Mouse (Mus musculus): ENCODE measurements at regions not wholly inside any gene's neighbourhood (a gene's known extent, or its start where the extent isn't known, plus 50 kb on each side); places are given as distances from the start of the nearest gene placed in this dataset.

GRCm38 (mm10) chr15:49335523-49336040 is 4549.1 kb upstream of the Gm7489 start:
- no peak for TF ChIP-seq CTCF (IDR thresholded peaks at IDR 0.05)
- no peak for DNase-seq (ENCODE audit: extremely low spot score in 1 of 2, low spot score in 2 of 2)
- intact Hi-C loops (cut with DNase I), result no loop called here
- Histone ChIP-seq H3K27ac (no peak overlapping the region), H3K4me3 (no peak overlapping the region)

- Histone ChIP-seq H3K27ac (no peak overlapping the region), H3K4me3 (no peak overlapping the region)
- intact Hi-C loops (cut with DNase I), result no loop called here
- no peak for DNase-seq (ENCODE audit: extremely low spot score in 1 of 2, low spot score in 2 of 2)
- TF ChIP-seq CTCF (IDR thresholded peaks at IDR 0.05), result no peak
Measured at GRCm38 (mm10) chr15:49347029-49347428, 4537.7 kb upstream of the Gm7489 start.

GRCm38 (mm10) chr15:49356107-49356506 is 4528.6 kb upstream of the Gm7489 start:
- intact Hi-C loops (cut with DNase I), result no loop called here
- Histone ChIP-seq H3K4me3 (no peak overlapping the region), H3K27ac (no peak overlapping the region)
- TF ChIP-seq CTCF (IDR thresholded peaks at IDR 0.05), result no peak
- no peak for DNase-seq (ENCODE audit: extremely low spot score in 1 of 2, low spot score in 2 of 2)

GRCm38 (mm10) chr15:49395966-49396365 is 4488.7 kb upstream of the Gm7489 start:
- DNase-seq (ENCODE audit: extremely low spot score in 1 of 2, low spot score in 2 of 2), result no peak
- Histone ChIP-seq H3K27ac (no peak overlapping the region), H3K4me3 (no peak overlapping the region)
- intact Hi-C loops (cut with DNase I), result no loop called here
- peak; percentile 58 for TF ChIP-seq CTCF (IDR thresholded peaks at IDR 0.05)

- no peak for TF ChIP-seq CTCF (IDR thresholded peaks at IDR 0.05)
- intact Hi-C loops (cut with DNase I), result no loop called here
- no peak for DNase-seq (ENCODE audit: extremely low spot score in 1 of 2, low spot score in 2 of 2)
- H3K4me3 ChIP-seq, result no peak overlapping the region
- H3K27ac ChIP-seq, result no peak overlapping the region
Measured at GRCm38 (mm10) chr15:49413665-49414064, 4471.0 kb upstream of the Gm7489 start.

GRCm38 (mm10) chr15:49451310-49451709 is 4433.4 kb upstream of the Gm7489 start:
- intact Hi-C loops (cut with DNase I), result no loop called here
- H3K4me3 ChIP-seq, result no peak overlapping the region
- no peak for DNase-seq (ENCODE audit: extremely low spot score in 1 of 2, low spot score in 2 of 2)
- no peak overlapping the region for H3K27ac ChIP-seq
- no peak for TF ChIP-seq CTCF (IDR thresholded peaks at IDR 0.05)

GRCm38 (mm10) chr15:49484582-49484981 is 4400.1 kb upstream of the Gm7489 start:
- Histone ChIP-seq H3K27ac (no peak overlapping the region), H3K4me3 (no peak overlapping the region)
- no peak for TF ChIP-seq CTCF (IDR thresholded peaks at IDR 0.05)
- no peak for DNase-seq (ENCODE audit: extremely low spot score in 1 of 2, low spot score in 2 of 2)
- intact Hi-C loops (cut with DNase I), result no loop called here

- intact Hi-C loops (cut with DNase I), result no loop called here
- no peak overlapping the region for H3K27ac ChIP-seq
- DNase-seq (ENCODE audit: extremely low spot score in 1 of 2, low spot score in 2 of 2), result no peak
- no peak; the same call in 1 of the 2 replicates for TF ChIP-seq CTCF (IDR thresholded peaks at IDR 0.05)
- H3K4me3 ChIP-seq, result no peak overlapping the region
Measured at GRCm38 (mm10) chr15:49492836-49493235, 4391.9 kb upstream of the Gm7489 start.

- no peak for TF ChIP-seq CTCF (IDR thresholded peaks at IDR 0.05)
Measured at GRCm38 (mm10) chr15:49501821-49502220, 4382.9 kb upstream of the Gm7489 start.

More at GRCm38 (mm10) chr15:49501821-49502220, 4382.9 kb upstream of the Gm7489 start:
- intact Hi-C loops (cut with DNase I), result no loop called here
- Histone ChIP-seq H3K4me3 (no peak overlapping the region), H3K27ac (no peak overlapping the region)
- DNase-seq (ENCODE audit: extremely low spot score in 1 of 2, low spot score in 2 of 2), result no peak

Data from left cerebral cortex, adult 2 months (tissue).